Mouse (Mus musculus) testis, postnatal 10 days (tissue): ENCODE measurements around the gene Neil1.

Experiments
- DNase-seq: peaks from one replicate; pipeline ENCODE4 v3.0.0; 2021; ENCODE audit warnings: low spot score

The Neil1 gene

GRCm38 (mm10) chr9:57138507-57138906 is 9.6 kb downstream of the Neil1 start:
- no peak for DNase-seq

GRCm38 (mm10) chr9:57137777-57138176 is 10.3 kb downstream of the Neil1 start:
- DNase-seq, result no peak

GRCm38 (mm10) chr9:57137246-57137645 is 10.9 kb downstream of the Neil1 start:
- no peak for DNase-seq

- DNase-seq, result peak; percentile 98
Observed at GRCm38 (mm10) chr9:57130577-57131433, 17.3 kb downstream of the Neil1 start, which contains the start of gene Man2c1. TSS of gene Man2c1 (plus strand) at chr9:57130690.

GRCm38 (mm10) chr9:57129641-57130040 is 18.5 kb downstream of the Neil1 start:
- no peak for DNase-seq

- no peak for DNase-seq
Observed at GRCm38 (mm10) chr9:57117261-57117755, 30.8 kb downstream of the Neil1 start.
